Mouse (Mus musculus): ENCODE measurements around the gene Csnk2a2.
A peak's percentile ranks its signal among the peaks of the same experiment; 100 is the strongest.

GRCm38 (mm10) chr8:95429945-95430344, 59.9 kb downstream of the Csnk2a2 start:
- TF ChIP-seq CTCF (IDR thresholded peaks at IDR 0.05; ENCODE audit: low read depth, low read length) (peak; percentile 53), POLR2A (IDR thresholded peaks at IDR 0.05; ENCODE audit: extremely low read depth, insufficient read depth, low read length) (no peak)

Data from liver, adult 2 months (tissue).